Mouse (Mus musculus) olfactory bulb, adult 2 months (tissue): ENCODE data around the gene Galk1.

Experiments used
- CTCF ChIP-seq: fragments of 200-500 bp; IDR thresholded peaks from 2 replicates; pipeline ENCODE4 v1.5.1; 2012; ENCODE audit warnings: low read depth, mild to moderate bottlenecking, low read length, moderate library complexity; ENCODE audit not compliant: insufficient read depth
- POLR2A ChIP-seq: fragments of 200-500 bp; IDR thresholded peaks from 2 replicates; pipeline ENCODE4 v1.6.1; 2012; ENCODE audit warnings: mild to moderate bottlenecking, low read depth, low read length, moderate library complexity; ENCODE audit not compliant: insufficient read depth

DNA sequence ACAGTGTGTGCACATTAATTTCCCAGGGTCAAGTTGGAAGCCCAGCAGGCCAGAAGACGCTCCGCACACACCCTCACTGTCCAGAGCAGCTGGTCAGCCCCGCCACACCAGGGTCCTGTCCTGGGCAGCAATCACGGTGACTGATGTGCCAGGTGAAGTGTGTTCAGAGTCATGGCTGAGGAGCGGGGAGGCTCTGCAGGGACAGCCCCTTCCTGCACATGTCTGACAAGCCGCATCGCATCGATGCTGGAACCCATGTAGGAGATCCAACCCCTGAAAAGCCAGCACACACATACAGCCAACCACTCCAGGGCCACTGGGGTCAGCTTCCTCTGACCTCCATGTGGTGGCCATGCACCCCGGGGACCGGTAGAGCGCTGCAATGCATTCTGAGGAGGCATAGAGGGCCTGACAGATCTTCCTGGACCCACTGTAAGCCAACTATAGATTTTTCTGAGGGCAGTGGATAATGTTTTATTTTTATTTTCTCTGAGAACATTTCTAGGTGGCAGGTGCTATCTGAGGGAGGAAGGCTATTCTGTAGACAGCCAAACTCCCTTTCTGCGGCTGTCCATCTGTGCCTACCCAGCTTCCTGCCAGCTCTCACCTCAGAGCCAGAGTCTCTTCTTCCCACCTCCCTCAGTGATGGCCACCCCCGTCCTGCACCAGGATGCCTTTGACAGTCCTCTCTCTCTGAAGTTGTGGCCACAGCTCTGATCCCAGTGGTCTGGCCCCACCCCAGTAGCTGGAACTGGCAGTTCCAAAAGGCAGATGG, 49.3 kb upstream of the Galk1 start:
- TF ChIP-seq CTCF (no peak), POLR2A (no peak)
